Mouse (Mus musculus): ENCODE data around the gene Tmem131l. TPM values are rescaled to one million over a fixed set of nuclear protein-coding genes. Genes with fewer than 3 reads are reported as not detected.

The Tmem131l gene
- polyA plus RNA-seq, 1 experiment from 2014 or later, result 18.4 TPM

DNA sequence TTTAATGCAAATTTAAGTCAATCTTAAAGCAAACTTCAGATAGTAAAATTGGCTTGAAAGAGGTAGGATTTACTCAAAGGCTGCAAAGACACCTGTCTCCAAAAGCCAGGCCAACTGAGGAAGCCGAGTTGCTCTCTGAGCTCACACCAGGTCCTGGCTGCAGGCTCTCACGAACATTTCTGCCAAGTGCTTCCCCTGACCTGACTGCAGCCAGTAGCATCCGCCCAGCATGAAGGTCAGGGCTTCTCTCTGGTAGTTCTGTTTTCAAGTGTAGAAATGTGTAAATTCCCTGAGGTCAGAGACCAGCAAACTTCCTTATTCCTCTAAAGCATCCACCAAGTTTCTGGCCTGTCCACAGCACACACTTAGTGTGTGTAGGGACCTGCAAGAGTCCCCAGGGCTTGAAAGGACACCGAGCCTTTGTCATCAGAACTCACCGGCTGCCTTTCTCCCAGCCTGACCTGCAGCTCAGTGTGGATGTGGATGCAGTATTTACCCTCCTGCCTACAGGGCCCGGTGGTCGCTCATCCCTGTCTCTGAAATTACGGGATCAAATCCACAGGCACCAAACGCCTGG lies 44.6 kb downstream of the Tmem131l start:
- no peak overlapping the region for H3K9ac ChIP-seq (replicated peaks; ENCODE audit: low read depth)
- H3K4me1 ChIP-seq (ENCODE audit: insufficient read depth, low read depth, low read length), result peaks cover 29% of the 10 kb centered on the region
- H3K4me3 ChIP-seq (ENCODE audit: low read depth, low read length), result no peak overlapping the region
- WGBS, result 69% methylated on average over 9 of the region's 9 CpGs
- no peak overlapping the region for H3K27ac ChIP-seq (ENCODE audit: low read length)
- TF ChIP-seq CTCF (IDR thresholded peaks at IDR 0.05), result no peak
- no peak for TF ChIP-seq EP300 (IDR thresholded peaks at IDR 0.05)
- DNase-seq (ENCODE audit: low spot score), result no peak
- no peaks in the 10 kb centered on the region for H3K27me3 ChIP-seq (replicated peaks; ENCODE audit: insufficient read depth, low read length)
- no peak overlapping the region for H3K4me2 ChIP-seq (replicated peaks; ENCODE audit: low read depth, low read length)
- ATAC-seq, result no peak
- no peaks in the 10 kb centered on the region for H3K36me3 ChIP-seq (ENCODE audit: insufficient read depth, low read length)
- no peaks in the 10 kb centered on the region for H3K9me3 ChIP-seq (ENCODE audit: low read length)

GRCm38 (mm10) chr3:83994217-83994839 lies 45.6 kb downstream of the Tmem131l start:
- Histone ChIP-seq H3K9me3 (ENCODE audit: low read length) (no peaks in the 10 kb centered on the region), H3K9ac (replicated peaks; ENCODE audit: low read depth) (no peak overlapping the region), H3K4me3 (ENCODE audit: low read depth, low read length) (no peak overlapping the region), H3K36me3 (ENCODE audit: insufficient read depth, low read length) (no peaks in the 10 kb centered on the region), H3K27ac (ENCODE audit: low read length) (no peak overlapping the region), H3K27me3 (replicated peaks; ENCODE audit: insufficient read depth, low read length) (no peaks in the 10 kb centered on the region), H3K4me2 (replicated peaks; ENCODE audit: low read depth, low read length) (no peak overlapping the region), H3K4me1 (ENCODE audit: insufficient read depth, low read depth, low read length) (peaks cover 29% of the 10 kb centered on the region)
- ATAC-seq (peak; percentile 92), DNase-seq (ENCODE audit: low spot score) (peak; percentile 89)
- TF ChIP-seq CTCF (IDR thresholded peaks at IDR 0.05) (peak; percentile 66), EP300 (IDR thresholded peaks at IDR 0.05) (peak; percentile 44; the same call in 1 of the 2 replicates)
- WGBS, result 19% methylated on average over 8 of the region's 8 CpGs

DNA sequence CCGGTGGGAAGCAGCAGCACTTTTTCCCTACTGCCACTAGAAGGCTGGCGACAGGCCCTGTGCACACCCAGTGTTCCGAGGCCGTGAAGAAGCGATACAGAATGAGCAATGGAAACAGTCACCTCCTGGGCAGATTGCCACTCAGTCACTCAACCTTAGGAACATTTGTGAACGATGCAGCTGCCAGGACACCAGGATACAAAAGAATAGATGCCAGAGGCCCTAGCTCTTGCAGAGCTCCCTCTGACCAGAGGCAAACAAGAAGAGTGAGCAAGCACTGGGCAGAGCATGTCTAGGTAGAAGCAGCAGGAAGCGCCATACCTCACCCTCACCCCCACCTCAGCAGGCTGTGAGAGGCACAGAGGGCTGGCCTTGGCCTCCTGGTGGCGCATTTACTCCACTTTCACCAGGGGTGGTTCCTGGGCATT lies 46.9 kb downstream of the Tmem131l start:
- no peak overlapping the region for H3K27ac ChIP-seq (ENCODE audit: low read length)

DNA sequence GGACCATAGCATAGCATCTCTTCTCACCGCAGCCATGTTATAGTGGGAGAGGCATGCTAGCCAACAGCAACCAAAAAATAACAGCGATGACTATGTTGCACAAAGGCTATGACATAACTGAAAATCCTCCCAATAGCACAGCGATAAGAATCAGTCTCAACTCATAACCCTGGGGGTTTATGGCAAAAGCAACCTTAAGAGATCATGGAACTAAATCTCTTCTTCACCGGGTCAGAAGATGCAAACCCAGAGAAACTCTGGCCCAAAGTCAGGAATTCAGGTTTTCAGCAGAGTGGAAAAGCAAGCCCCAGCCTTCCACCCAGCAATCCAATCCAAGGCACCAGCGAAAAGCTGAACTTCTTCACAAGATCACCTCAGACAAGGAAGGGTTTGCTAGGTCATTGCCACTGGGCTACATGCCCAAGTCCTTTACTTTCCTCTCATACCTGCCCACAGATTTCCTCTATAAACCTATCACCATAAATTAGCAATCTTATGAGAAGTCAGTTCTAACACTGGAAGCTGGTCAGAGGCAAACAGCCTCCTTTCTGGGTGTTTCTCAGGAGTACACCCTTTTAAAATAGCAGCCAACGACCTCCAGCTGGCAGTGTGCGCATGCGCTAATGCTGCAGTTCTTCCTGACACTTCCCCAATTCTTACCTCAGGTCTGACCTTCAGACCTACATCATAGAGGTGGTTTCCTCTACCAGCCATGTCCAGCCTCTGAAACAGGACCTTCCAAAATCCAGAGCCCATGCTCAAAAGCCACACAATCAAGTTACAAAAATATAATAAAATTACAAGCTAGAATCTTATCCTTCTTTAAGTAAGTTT lies 48.1 kb downstream of the Tmem131l start:
- Histone ChIP-seq H3K27me3 (replicated peaks; ENCODE audit: insufficient read depth, low read length) (no peaks in the 10 kb centered on the region), H3K4me1 (ENCODE audit: insufficient read depth, low read depth, low read length) (peaks cover 25% of the 10 kb centered on the region), H3K9me3 (ENCODE audit: low read length) (no peaks in the 10 kb centered on the region), H3K4me2 (replicated peaks; ENCODE audit: low read depth, low read length) (no peak overlapping the region), H3K9ac (replicated peaks; ENCODE audit: low read depth) (no peak overlapping the region), H3K27ac (ENCODE audit: low read length) (no peak overlapping the region), H3K4me3 (ENCODE audit: low read depth, low read length) (no peak overlapping the region), H3K36me3 (ENCODE audit: insufficient read depth, low read length) (no peaks in the 10 kb centered on the region)
- TF ChIP-seq EP300 (IDR thresholded peaks at IDR 0.05) (no peak), CTCF (IDR thresholded peaks at IDR 0.05) (no peak)
- 87% methylated on average over 8 of the region's 8 CpGs for WGBS
- DNase-seq (ENCODE audit: low spot score), result no peak
- ATAC-seq, result no peak

More for the DNA sequence above, 46.9 kb downstream of the Tmem131l start:
- WGBS, result 42% methylated on average over 8 of the region's 8 CpGs
- H3K9me3 ChIP-seq (ENCODE audit: low read length), result no peaks in the 10 kb centered on the region
- no peaks in the 10 kb centered on the region for H3K36me3 ChIP-seq (ENCODE audit: insufficient read depth, low read length)
- TF ChIP-seq EP300 (IDR thresholded peaks at IDR 0.05) (no peak), CTCF (IDR thresholded peaks at IDR 0.05) (no peak; the same call in 1 of the 2 replicates)
- DNase-seq (ENCODE audit: low spot score) (peak; percentile 83), ATAC-seq (peak; percentile 53)
- no peaks in the 10 kb centered on the region for H3K27me3 ChIP-seq (replicated peaks; ENCODE audit: insufficient read depth, low read length)
- H3K9ac ChIP-seq (replicated peaks; ENCODE audit: low read depth), result no peak overlapping the region
- H3K4me3 ChIP-seq (ENCODE audit: low read depth, low read length), result no peak overlapping the region
- H3K4me1 ChIP-seq (ENCODE audit: insufficient read depth, low read depth, low read length), result peaks cover 32% of the 10 kb centered on the region
- no peak overlapping the region for H3K4me2 ChIP-seq (replicated peaks; ENCODE audit: low read depth, low read length)

GRCm38 (mm10) chr3:83988214-83988613 lies 51.8 kb downstream of the Tmem131l start:
- no peak for ATAC-seq
- 30% methylated on average over 4 of the region's 4 CpGs for WGBS
- no peak overlapping the region for H3K27ac ChIP-seq (ENCODE audit: low read length)
- no peak overlapping the region for H3K4me3 ChIP-seq (ENCODE audit: low read depth, low read length)
- H3K9ac ChIP-seq (replicated peaks; ENCODE audit: low read depth), result no peak overlapping the region
- H3K9me3 ChIP-seq (ENCODE audit: low read length), result no peaks in the 10 kb centered on the region
- peak overlapping the region; percentile 22; the same call in 1 of the 2 replicates for H3K4me2 ChIP-seq (replicated peaks; ENCODE audit: low read depth, low read length)
- peaks cover 13% of the 10 kb centered on the region; the same call in 1 of the 2 replicates for H3K4me1 ChIP-seq (ENCODE audit: insufficient read depth, low read depth, low read length)
- no peaks in the 10 kb centered on the region for H3K36me3 ChIP-seq (ENCODE audit: insufficient read depth, low read length)
- no peak for DNase-seq (ENCODE audit: low spot score)
- TF ChIP-seq CTCF (IDR thresholded peaks at IDR 0.05) (no peak), EP300 (IDR thresholded peaks at IDR 0.05) (no peak)
- no peaks in the 10 kb centered on the region for H3K27me3 ChIP-seq (replicated peaks; ENCODE audit: insufficient read depth, low read length)

GRCm38 (mm10) chr3:83987533-83988112 lies 52.4 kb downstream of the Tmem131l start:
- no peak for TF ChIP-seq EP300 (IDR thresholded peaks at IDR 0.05)
- H3K27ac ChIP-seq (ENCODE audit: low read length), result no peak overlapping the region
- 0 out of 2 replicates have a peak overlapping the region, but pooled peaks have one; percentile 22 for H3K4me2 ChIP-seq (replicated peaks; ENCODE audit: low read depth, low read length)
- no peak overlapping the region for H3K4me3 ChIP-seq (ENCODE audit: low read depth, low read length)
- H3K27me3 ChIP-seq (replicated peaks; ENCODE audit: insufficient read depth, low read length), result no peaks in the 10 kb centered on the region
- DNase-seq (ENCODE audit: low spot score) (peak; percentile 34), ATAC-seq (no peak)
- H3K9ac ChIP-seq (replicated peaks; ENCODE audit: low read depth), result no peak overlapping the region
- peaks cover 7% of the 10 kb centered on the region; the same call in 1 of the 2 replicates for H3K4me1 ChIP-seq (ENCODE audit: insufficient read depth, low read depth, low read length)
- WGBS, result 65% methylated on average over 8 of the region's 8 CpGs
- no peaks in the 10 kb centered on the region for H3K36me3 ChIP-seq (ENCODE audit: insufficient read depth, low read length)
- H3K9me3 ChIP-seq (ENCODE audit: low read length), result no peaks in the 10 kb centered on the region

All from lung, postnatal 0 days (tissue).